Mouse (Mus musculus): Measurements from ENCODE around the gene Adgrf5. TPM values are rescaled to one million over a fixed set of nuclear protein-coding genes. Genes with fewer than 3 reads are reported as not detected.
"Not testable (repeated sequence)": the region's sequence is repeated elsewhere in the genome, so short reads cannot be mapped to it uniquely, and the experiment has no call there.

The Adgrf5 gene
- polyA plus RNA-seq (2015; fragmentation: Nextera tagmentation; extraction: Ambion mirVana): 8.1 and 8.6 TPM in 2 replicates

DNA sequence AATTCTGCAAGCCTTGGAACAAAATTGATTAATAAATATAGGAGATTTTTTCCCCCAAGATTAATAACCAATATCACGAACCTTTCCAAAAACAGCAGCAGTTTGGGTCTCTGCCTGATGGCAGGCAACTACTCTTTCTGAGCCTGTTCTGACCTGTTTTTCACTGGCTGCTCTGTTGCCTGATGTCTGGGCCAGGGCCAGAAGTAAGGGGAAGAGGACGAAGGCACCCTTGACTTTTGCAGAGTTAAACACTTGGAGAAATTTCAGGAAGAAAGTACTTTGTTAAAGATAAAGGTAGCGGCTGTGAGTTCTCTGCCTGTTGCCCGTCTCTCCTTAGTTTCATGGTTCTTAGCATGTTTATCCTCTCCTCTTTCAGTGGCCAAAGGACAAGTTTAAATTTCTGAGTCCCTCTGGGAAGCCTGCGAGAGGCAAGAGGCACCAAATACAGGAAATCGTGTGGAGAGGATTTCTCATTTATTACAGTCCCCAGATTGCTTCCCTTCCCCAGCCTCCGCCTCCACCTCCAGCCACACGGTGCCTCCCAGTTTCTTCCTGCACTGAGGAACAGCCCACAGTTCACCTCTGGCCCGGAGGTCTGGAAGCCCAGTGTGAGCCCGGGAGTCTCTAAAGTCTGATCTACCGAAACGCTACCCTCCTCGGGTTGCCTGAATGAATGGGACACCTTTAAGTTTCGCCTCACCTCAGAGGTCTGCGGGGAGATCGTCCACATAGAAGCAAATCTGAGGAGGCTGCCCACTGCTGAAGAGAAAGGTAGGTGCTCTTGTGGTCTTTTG, at the start of gene Adgrf5:
Adgrf5 (plus strand) TSS at position 626 of the 794 bp plus-strand sequence.
- H3K4me2 ChIP-seq: no peak within 1 kb of the TSS

DNA sequence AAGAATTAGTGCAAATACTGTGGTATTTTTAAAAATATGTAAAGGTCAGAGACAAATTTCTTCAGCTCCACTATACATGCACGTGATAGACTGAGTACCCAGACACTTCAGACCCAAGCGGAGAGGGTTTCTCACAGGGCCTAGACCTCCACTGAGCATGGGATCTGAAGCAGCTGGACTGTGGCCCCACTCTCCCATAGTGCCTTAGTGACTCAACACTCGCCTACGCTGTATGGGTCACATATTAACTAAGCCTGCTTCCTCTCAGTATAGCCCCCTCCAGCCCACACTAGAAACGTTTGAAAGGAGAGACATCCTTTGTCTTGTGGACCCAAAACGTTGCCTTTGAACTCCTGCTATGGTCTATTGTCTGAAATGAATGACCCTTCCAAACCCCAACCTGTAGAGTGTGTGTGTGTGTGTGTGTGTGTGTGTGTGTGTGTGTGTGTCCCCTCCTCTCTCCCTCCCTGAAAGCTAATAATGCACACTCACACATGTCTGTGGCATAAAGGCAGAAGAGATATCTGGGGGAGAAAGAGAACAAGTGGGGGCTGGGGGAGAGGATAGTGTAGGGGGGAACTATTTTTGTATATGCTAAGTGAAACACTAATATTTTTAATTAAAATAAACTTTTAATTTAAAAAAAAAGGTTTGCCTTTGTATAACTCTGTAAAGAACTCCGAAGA, 34.1 kb upstream of the Adgrf5 start:
- H3K27me3 ChIP-seq: no peaks in the 10 kb centered on the region
- peaks cover 10% of the 10 kb centered on the region for H3K4me1 ChIP-seq (replicated peaks)
- H3K4me2 ChIP-seq: peak overlapping the region; percentile 59
- no peak overlapping the region for H3K27ac ChIP-seq
- ATAC-seq (ENCODE audit: low FRiP score): peak; percentile 49
- H3K4me3 ChIP-seq: no peak overlapping the region
- H3K36me3 ChIP-seq: no peaks in the 10 kb centered on the region
- H3K9me3 ChIP-seq: peaks cover 8% of the 10 kb centered on the region; the same call in 1 of the 2 replicates
- no peak overlapping the region for H3K9ac ChIP-seq
- 38% methylated on average over 7 of the region's 7 CpGs for WGBS

More for the DNA sequence above, at the start of gene Adgrf5:
- 73% methylated on average over 16 of the region's 16 CpGs for WGBS
- Histone ChIP-seq H3K4me3 (0 out of 2 replicates have a peak within 1 kb of the TSS, but pooled peaks have one; percentile 5), H3K27me3 (no peaks in the 10 kb centered on the region), H3K9ac (no peak within 1 kb of the TSS), H3K9me3 (no peaks in the 10 kb centered on the region), H3K27ac (no peak within 1 kb of the TSS), H3K4me1 (replicated peaks) (peaks cover 12% of the 10 kb centered on the region), H3K36me3 (no peaks in the 10 kb centered on the region)
- ATAC-seq (ENCODE audit: low FRiP score): no peak

DNA sequence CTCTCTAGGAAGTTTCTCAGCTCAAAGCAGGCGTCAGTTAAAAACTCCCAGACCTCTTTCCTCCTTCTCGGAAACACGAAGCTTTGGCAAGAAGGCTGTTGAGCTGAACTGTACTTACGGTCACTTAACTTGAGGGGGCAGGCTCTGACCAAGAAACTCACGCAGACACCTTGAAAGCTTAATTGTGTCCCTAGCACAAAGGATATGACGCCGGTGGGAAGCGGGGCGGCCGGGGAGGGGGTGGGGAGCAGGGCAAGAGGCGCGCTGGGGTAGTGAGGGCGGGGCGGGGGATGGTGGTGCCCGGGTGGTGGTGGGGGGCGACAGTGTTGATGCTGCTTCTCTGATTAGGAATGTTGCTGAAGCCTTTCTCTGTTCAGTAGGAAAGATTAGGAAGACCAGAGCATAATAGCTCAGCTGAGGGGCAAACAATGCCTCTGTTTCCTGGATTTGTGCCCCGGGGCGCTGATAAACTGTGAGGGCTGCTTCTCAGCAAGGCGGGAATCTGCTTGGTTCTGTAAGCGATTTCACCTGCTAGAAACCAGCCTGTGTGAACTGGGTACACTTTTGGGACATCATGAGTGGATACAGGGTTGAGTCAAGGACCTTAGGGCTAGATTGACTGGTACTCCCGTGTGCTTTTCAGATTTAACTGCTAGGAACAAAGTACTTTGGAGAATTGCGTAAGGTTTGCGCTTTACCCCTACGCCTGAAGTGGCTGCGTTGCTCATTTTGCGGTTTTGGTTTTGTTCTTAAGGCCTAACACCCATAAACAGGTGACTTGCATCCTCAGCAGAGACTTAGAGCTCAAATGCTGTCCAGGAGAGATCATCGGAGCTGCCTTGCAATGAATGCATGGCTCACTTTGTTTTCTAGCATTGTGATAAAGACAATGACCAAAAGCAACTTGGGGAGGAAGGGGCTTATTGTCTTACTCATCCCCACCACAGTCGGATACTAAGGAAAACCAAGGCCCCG, 33.2 kb upstream of the Adgrf5 start:
- Histone ChIP-seq H3K36me3 (no peaks in the 10 kb centered on the region), H3K27ac (peak overlapping the region; percentile 79), H3K4me2 (peak overlapping the region; percentile 59), H3K9me3 (peaks cover 8% of the 10 kb centered on the region; the same call in 1 of the 2 replicates), H3K9ac (peak overlapping the region; percentile 70), H3K4me3 (peak overlapping the region; percentile 38), H3K4me1 (replicated peaks) (peaks cover 10% of the 10 kb centered on the region), H3K27me3 (no peaks in the 10 kb centered on the region)
- WGBS: 7% methylated on average over 29 of the region's 29 CpGs
- ATAC-seq (ENCODE audit: low FRiP score): peak; percentile 90

DNA sequence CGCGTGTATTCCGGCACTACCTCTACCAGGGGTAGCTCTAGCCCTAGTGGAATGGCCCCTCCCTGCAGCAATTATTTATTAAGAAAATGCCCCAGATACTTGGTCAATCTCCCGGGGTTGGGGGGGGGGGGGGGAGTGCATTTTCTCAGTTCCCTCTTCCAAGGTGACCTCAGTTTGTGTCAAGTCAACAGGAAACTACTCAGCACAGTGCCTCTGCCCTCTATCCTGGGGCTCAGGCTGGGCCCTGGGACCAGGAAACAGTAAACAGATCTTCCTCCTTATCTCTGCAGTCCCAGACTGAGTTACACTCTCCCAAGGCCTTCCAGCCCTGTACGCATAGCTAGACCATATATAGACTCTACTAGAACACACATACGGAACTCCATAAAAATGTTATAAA, 32.4 kb upstream of the Adgrf5 start:
- H3K9me3 ChIP-seq: peaks cover 3% of the 10 kb centered on the region; the same call in 1 of the 2 replicates
- H3K27ac ChIP-seq: no peak overlapping the region
- H3K4me3 ChIP-seq: no peak overlapping the region
- no peaks in the 10 kb centered on the region for H3K27me3 ChIP-seq
- 81% methylated on average over 6 of the region's 6 CpGs for WGBS
- no peak overlapping the region for H3K9ac ChIP-seq
- H3K36me3 ChIP-seq: no peaks in the 10 kb centered on the region
- no peak overlapping the region for H3K4me2 ChIP-seq
- ATAC-seq (ENCODE audit: low FRiP score): 0 out of 2 replicates have a peak, but pooled peaks have one; percentile 38
- H3K4me1 ChIP-seq (replicated peaks): peaks cover 10% of the 10 kb centered on the region

DNA sequence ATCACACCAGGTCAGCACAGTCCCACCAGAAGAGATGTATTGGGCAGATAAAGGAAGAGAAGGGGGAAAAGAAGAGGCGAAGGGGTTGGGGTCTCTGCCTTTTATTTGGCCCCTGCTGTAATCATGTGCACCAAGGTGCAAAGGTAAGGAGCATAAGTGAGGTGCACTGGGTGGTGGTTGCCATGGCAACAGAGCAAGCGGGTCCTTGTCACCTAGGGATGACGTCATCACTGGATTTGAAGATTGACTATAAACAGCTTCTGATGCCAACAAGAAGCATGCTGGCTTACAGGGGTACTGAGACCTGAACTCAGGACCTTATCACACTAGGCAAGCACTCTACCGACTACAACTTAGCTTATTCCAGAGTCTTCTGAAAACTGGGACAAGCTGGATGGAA, 31.0 kb upstream of the Adgrf5 start:
- Histone ChIP-seq H3K27me3 (no peaks in the 10 kb centered on the region), H3K4me3 (no peak overlapping the region), H3K27ac (no peak overlapping the region), H3K4me1 (replicated peaks) (peaks cover 10% of the 10 kb centered on the region), H3K9ac (no peak overlapping the region), H3K4me2 (no peak overlapping the region), H3K9me3 (no peaks in the 10 kb centered on the region), H3K36me3 (no peaks in the 10 kb centered on the region)
- 89% methylated on average over 4 of the region's 4 CpGs for WGBS
- ATAC-seq (ENCODE audit: low FRiP score): no peak

DNA sequence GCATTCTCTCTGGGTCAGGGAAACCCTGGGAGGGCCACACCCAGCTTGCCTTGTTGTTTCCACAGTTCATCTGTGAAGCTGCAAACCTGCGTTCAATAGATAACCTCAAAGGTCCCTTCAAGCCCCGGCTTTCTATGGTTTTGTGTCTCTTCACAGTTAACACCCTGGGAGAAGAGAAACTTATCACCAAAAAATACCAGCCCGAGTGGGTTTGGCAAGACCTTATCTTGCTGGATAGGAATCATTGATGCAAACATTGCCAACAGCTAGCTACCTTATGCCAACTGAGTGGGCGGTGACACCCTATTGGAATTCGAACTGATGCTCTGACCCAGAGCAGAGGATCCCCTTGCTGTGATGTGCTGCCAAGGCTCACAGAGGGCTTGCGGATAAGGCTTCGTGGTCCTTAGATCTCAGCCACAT, 30.5 kb upstream of the Adgrf5 start:
- Histone ChIP-seq H3K36me3 (no peaks in the 10 kb centered on the region), H3K27ac (no peak overlapping the region), H3K9ac (no peak overlapping the region), H3K27me3 (no peaks in the 10 kb centered on the region), H3K9me3 (no peaks in the 10 kb centered on the region), H3K4me2 (no peak overlapping the region), H3K4me1 (replicated peaks) (peaks cover 10% of the 10 kb centered on the region), H3K4me3 (no peak overlapping the region)
- ATAC-seq (ENCODE audit: low FRiP score): no peak
- WGBS: 88% methylated on average over 7 of the region's 7 CpGs

DNA sequence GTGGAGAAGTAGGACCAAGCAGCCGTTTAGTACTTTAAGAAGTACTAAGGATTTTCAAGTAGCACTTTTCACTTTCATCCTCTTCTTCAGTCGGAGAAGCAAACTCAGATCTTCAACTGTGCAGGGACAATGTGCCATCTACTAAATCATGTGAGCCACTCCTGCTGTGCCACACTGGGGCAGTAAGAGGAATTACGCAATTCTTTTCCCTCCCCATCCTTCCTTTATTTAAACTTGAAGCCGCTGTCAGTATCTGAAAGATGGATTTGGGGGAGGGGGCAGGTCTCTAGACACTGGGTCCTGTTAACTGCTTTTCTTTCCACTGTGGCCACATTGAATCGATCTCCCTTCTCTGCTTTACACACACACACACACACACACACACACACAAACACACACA, 27.6 kb upstream of the Adgrf5 start:
- H3K4me1 ChIP-seq (replicated peaks): 0 out of 2 replicates have a peak, but pooled peaks cover under 1% of the 10 kb centered on the region
- no peaks in the 10 kb centered on the region for H3K36me3 ChIP-seq
- no peak overlapping the region for H3K9ac ChIP-seq
- H3K27ac ChIP-seq: no peak overlapping the region
- H3K4me2 ChIP-seq: no peak overlapping the region
- no peak overlapping the region for H3K4me3 ChIP-seq
- no peak for ATAC-seq (ENCODE audit: low FRiP score)
- 49% methylated on average over 5 of the region's 5 CpGs for WGBS
- no peaks in the 10 kb centered on the region for H3K27me3 ChIP-seq
- H3K9me3 ChIP-seq: no peaks in the 10 kb centered on the region

DNA sequence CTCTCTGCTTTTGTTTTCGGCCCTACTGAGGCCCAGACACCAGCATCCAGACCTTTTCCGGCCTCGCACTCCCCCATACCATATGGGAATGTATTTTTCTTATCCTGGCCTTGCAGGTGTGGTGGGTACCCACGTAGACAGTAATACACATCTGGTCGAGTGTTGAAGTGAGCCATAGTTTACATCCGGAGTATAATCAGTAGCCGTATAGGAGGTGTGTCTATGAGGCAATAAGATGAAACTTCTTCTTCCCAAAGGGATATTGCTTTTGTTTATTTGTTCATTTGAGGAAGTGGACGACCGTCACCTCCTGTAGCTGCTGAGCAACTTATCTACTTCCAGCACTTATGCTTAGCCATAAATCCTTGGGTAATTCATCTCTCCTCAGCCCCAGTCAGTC, 26.2 kb upstream of the Adgrf5 start:
- H3K27ac ChIP-seq: no peak overlapping the region
- no peaks in the 10 kb centered on the region for H3K27me3 ChIP-seq
- ATAC-seq (ENCODE audit: low FRiP score): no peak
- H3K9me3 ChIP-seq: no peaks in the 10 kb centered on the region
- 80% methylated on average over 9 of the region's 9 CpGs for WGBS
- H3K4me3 ChIP-seq: no peak overlapping the region
- no peaks in the 10 kb centered on the region for H3K4me1 ChIP-seq (replicated peaks)
- H3K36me3 ChIP-seq: no peaks in the 10 kb centered on the region
- H3K4me2 ChIP-seq: no peak overlapping the region
- H3K9ac ChIP-seq: no peak overlapping the region

DNA sequence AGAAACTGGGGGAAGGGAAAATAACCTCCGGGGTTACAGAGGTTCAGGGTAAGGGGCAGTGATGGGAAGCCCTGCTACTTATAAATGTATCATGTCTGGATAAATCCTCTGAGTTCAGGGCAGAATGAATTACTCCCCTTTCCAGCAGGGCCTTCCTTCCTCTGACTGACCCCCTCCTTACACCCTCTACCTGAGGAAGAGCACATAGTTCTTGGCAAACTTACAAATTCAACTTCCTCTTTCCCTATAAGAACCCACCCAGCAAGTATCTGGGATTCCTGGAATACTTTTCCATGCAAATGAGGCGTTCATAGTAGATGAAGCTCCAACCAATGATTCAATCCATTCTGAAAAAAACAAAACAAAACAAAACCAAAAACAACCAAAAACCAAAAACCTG, 22.6 kb upstream of the Adgrf5 start:
- no peak for ATAC-seq (ENCODE audit: low FRiP score)
- H3K27ac ChIP-seq: no peak overlapping the region
- H3K9ac ChIP-seq: no peak overlapping the region
- WGBS: 83% methylated on average over 2 of the region's 2 CpGs
- no peaks in the 10 kb centered on the region for H3K9me3 ChIP-seq
- H3K4me1 ChIP-seq (replicated peaks): no peaks in the 10 kb centered on the region
- no peak overlapping the region for H3K4me3 ChIP-seq
- H3K36me3 ChIP-seq: no peaks in the 10 kb centered on the region
- H3K4me2 ChIP-seq: no peak overlapping the region
- H3K27me3 ChIP-seq: no peaks in the 10 kb centered on the region

DNA sequence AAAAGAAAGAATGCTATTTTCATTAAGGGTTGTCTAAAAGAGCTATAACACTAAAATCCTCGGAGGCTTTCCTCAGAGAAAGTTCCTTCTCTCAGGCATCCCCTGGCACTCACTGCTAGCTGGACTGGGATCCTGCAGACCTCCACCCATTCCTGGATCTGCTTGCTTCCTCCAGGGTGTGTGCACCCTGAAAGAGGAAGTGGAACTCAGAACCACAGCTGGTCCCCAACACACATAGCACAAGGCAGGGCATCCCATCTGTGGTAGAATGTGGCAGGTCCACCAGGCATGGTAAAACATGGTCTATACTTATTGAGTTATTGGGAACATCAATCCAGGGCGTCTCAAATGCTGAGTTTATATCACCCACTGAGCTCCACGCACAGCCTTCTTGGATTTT, 22.0 kb upstream of the Adgrf5 start:
- no peak overlapping the region for H3K9ac ChIP-seq
- H3K4me3 ChIP-seq: no peak overlapping the region
- H3K9me3 ChIP-seq: no peaks in the 10 kb centered on the region
- no peak overlapping the region for H3K4me2 ChIP-seq
- no peaks in the 10 kb centered on the region for H3K27me3 ChIP-seq
- 90% methylated on average over 3 of the region's 3 CpGs for WGBS
- H3K27ac ChIP-seq: no peak overlapping the region
- no peaks in the 10 kb centered on the region for H3K36me3 ChIP-seq
- H3K4me1 ChIP-seq (replicated peaks): no peaks in the 10 kb centered on the region
- ATAC-seq (ENCODE audit: low FRiP score): no peak

DNA sequence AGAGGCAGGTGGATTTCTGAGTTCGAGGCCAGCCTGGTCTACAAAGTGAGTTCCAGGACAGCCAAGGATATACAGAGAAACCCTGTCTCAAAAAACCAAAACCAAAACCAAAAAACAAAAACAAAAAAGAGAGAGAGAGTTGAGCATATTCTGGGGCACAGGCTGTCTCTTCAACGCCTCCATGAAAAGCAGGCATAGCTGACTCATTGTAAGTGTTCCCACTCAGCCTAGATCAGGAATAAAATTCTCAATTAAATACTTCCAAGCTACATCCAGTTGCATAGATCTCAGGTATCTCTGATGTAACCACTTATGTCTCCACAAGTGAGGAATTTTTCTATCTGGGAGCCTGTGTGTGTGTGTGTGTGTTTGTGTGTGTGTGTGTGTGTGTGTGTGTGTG, 13.8 kb upstream of the Adgrf5 start:
- H3K36me3 ChIP-seq; H3K4me1 ChIP-seq (replicated peaks); H3K4me3 ChIP-seq; H3K9me3 ChIP-seq; H3K9ac ChIP-seq; H3K4me2 ChIP-seq; ATAC-seq (ENCODE audit: low FRiP score); H3K27me3 ChIP-seq; H3K27ac ChIP-seq: not testable (repeated sequence)
- 91% methylated on average over 2 of the region's 2 CpGs for WGBS
